Mouse (Mus musculus) intestine, embryonic 15.5 days (tissue): ENCODE measurements around the gene Zfp61. TPM values are rescaled to one million over a fixed set of nuclear protein-coding genes. Genes with fewer than 3 reads are reported as not detected.
A peak's percentile ranks its signal among the peaks of the same experiment; 100 is the strongest.

Experiments used
- ATAC-seq: fragments of 200-750 bp; cut with Nextera tagmentation; 2 replicates; pipeline ENCODE4 v1.8.0; 2017; ENCODE audit warnings: moderate TSS enrichment, moderate library complexity
- H3K27ac ChIP-seq: fragments of 300-500 bp; sonication (generic); 2 replicates; pipeline ENCODE4 v1.5.1; 2015; ENCODE audit warnings: mild to moderate bottlenecking, inconsistent platforms
- H3K27me3 ChIP-seq: fragments of 300-500 bp; sonication (generic); replicated peaks from 2 replicates; pipeline ENCODE4 v1.6.1; 2015; ENCODE audit warnings: inconsistent platforms
- H3K36me3 ChIP-seq: fragments of 300-500 bp; sonication (generic); 2 replicates; pipeline ENCODE4 v1.6.1; 2015; ENCODE audit warnings: inconsistent platforms
- H3K4me1 ChIP-seq: fragments of 300-500 bp; sonication (generic); replicated peaks from 2 replicates; pipeline ENCODE4 v1.6.1; 2015; ENCODE audit warnings: inconsistent platforms
- H3K4me2 ChIP-seq: fragments of 300-500 bp; sonication (generic); replicated peaks from 2 replicates; pipeline ENCODE4 v1.6.1; 2015; ENCODE audit warnings: mild to moderate bottlenecking, inconsistent platforms
- H3K4me3 ChIP-seq: fragments of 300-500 bp; sonication (generic); replicated peaks from 2 replicates; pipeline ENCODE4 v1.5.1; 2015; ENCODE audit warnings: inconsistent platforms
- H3K9ac ChIP-seq: fragments of 300-500 bp; sonication (generic); 2 replicates; pipeline ENCODE4 v1.6.1; 2015; ENCODE audit warnings: inconsistent platforms
- H3K9me3 ChIP-seq: fragments of 300-500 bp; sonication (generic); 2 replicates; pipeline ENCODE4 v1.6.1; 2016; ENCODE audit warnings: inconsistent platforms
- WGBS: fragments of 180-500 bp; shearing (Covaris S2); methylation state at CpG from one replicate; pipeline ENCODE4 v1.1.7; 2015; 5-methylcytosine and 5-hydroxymethylcytosine counted together
- polyA plus RNA-seq: library from polyadenylated mRNA; unstranded; fragments of >200 nt; fragmentation: Nextera tagmentation; extraction: Ambion mirVana; gene quantifications from 2 replicates; pipeline ENCODE4 v1.2.1, GENCODE M21; 2015

The Zfp61 gene
- polyA plus RNA-seq, 1 experiment from 2014 or later: 23.6 TPM

- Histone ChIP-seq H3K9ac (no peak overlapping the region), H3K4me2 (no peak overlapping the region), H3K27ac (no peak overlapping the region), H3K36me3 (no peaks in the 10 kb centered on the region), H3K4me3 (no peak overlapping the region), H3K27me3 (peaks cover 10% of the 10 kb centered on the region), H3K4me1 (no peaks in the 10 kb centered on the region), H3K9me3 (peaks cover 3% of the 10 kb centered on the region; the same call in 1 of the 2 replicates)
- WGBS: 74% methylated on average over 4 of the region's 4 CpGs
- no peak for ATAC-seq
These were observed 21.6 kb upstream of the Zfp61 start for GRCm38 (mm10) chr7:24322593-24322992.

GRCm38 (mm10) chr7:24318942-24319341 is 17.9 kb upstream of the Zfp61 start:
- Histone ChIP-seq H3K36me3 (no peaks in the 10 kb centered on the region), H3K4me3 (no peak overlapping the region), H3K4me1 (0 out of 2 replicates have a peak, but pooled peaks cover 5% of the 10 kb centered on the region), H3K9ac (no peak overlapping the region), H3K9me3 (no peaks in the 10 kb centered on the region), H3K27ac (no peak overlapping the region), H3K27me3 (peaks cover 10% of the 10 kb centered on the region; the same call in 1 of the 2 replicates), H3K4me2 (no peak overlapping the region)
- ATAC-seq: no peak
- WGBS: 66% methylated on average over 6 of the region's 6 CpGs

- Histone ChIP-seq H3K4me1 (0 out of 2 replicates have a peak, but pooled peaks cover 5% of the 10 kb centered on the region), H3K4me3 (peak within 1 kb of the TSS; percentile 64), H3K27me3 (peaks cover 10% of the 10 kb centered on the region; the same call in 1 of the 2 replicates), H3K4me2 (peak within 1 kb of the TSS; percentile 90), H3K9me3 (no peaks in the 10 kb centered on the region), H3K27ac (peak within 1 kb of the TSS; percentile 59), H3K9ac (peak within 1 kb of the TSS; percentile 73), H3K36me3 (no peaks in the 10 kb centered on the region)
- WGBS: 1% methylated on average over 33 of the region's 33 CpGs
- peak; percentile 98 for ATAC-seq
These were observed 15.6 kb upstream of the Zfp61 start, which contains the start of gene Zfp94 for GRCm38 (mm10) chr7:24316567-24317092. Gene Zfp94 (minus strand): TSS chr7:24316666.

GRCm38 (mm10) chr7:24315726-24316566 is 14.9 kb upstream of the Zfp61 start:
- peaks cover 10% of the 10 kb centered on the region; the same call in 1 of the 2 replicates for H3K27me3 ChIP-seq
- ATAC-seq: peak; percentile 78
- H3K27ac ChIP-seq: peak overlapping the region; percentile 59
- H3K36me3 ChIP-seq: 0 out of 2 replicates have a peak, but pooled peaks cover 3% of the 10 kb centered on the region
- no peaks in the 10 kb centered on the region for H3K9me3 ChIP-seq
- H3K4me1 ChIP-seq: 0 out of 2 replicates have a peak, but pooled peaks cover 5% of the 10 kb centered on the region
- peak overlapping the region; percentile 64 for H3K4me3 ChIP-seq
- WGBS: 24% methylated on average over 29 of the region's 29 CpGs
- H3K4me2 ChIP-seq: peak overlapping the region; percentile 90
- peak overlapping the region; percentile 73 for H3K9ac ChIP-seq

GRCm38 (mm10) chr7:24299823-24300481 is 1.1 kb downstream of the Zfp61 start:
- 0 out of 2 replicates have a peak overlapping the region, but pooled peaks have one; percentile 40 for H3K9ac ChIP-seq
- under 1% methylated on average over 18 of the region's 18 CpGs for WGBS

GRCm38 (mm10) chr7:24298973-24299708 is 1.9 kb downstream of the Zfp61 start:
- 0 out of 2 replicates have a peak, but pooled peaks cover 9% of the 10 kb centered on the region for H3K4me1 ChIP-seq
- peak overlapping the region; percentile 86 for H3K4me2 ChIP-seq
- peak; percentile 91 for ATAC-seq
- H3K27ac ChIP-seq: peak overlapping the region; percentile 92
- peaks cover 14% of the 10 kb centered on the region for H3K36me3 ChIP-seq
- peak overlapping the region; percentile 73 for H3K9ac ChIP-seq
- H3K4me3 ChIP-seq: peak overlapping the region; percentile 71
- under 1% methylated on average over 45 of the region's 47 CpGs for WGBS
- H3K9me3 ChIP-seq: no peaks in the 10 kb centered on the region
- H3K27me3 ChIP-seq: no peaks in the 10 kb centered on the region

More at GRCm38 (mm10) chr7:24299823-24300481, 1.1 kb downstream of the Zfp61 start:
- H3K4me2 ChIP-seq: peak overlapping the region; percentile 86
- 0 out of 2 replicates have a peak, but pooled peaks cover 9% of the 10 kb centered on the region for H3K4me1 ChIP-seq
- H3K27me3 ChIP-seq: no peaks in the 10 kb centered on the region
- peak overlapping the region; percentile 71 for H3K4me3 ChIP-seq
- H3K36me3 ChIP-seq: peaks cover 10% of the 10 kb centered on the region; the same call in 1 of the 2 replicates
- ATAC-seq: peak; percentile 37
- H3K27ac ChIP-seq: peak overlapping the region; percentile 92
- no peaks in the 10 kb centered on the region for H3K9me3 ChIP-seq

GRCm38 (mm10) chr7:24298635-24298972 is 2.4 kb downstream of the Zfp61 start:
- ATAC-seq: peak; percentile 3
- peak overlapping the region; percentile 73 for H3K9ac ChIP-seq
- H3K4me1 ChIP-seq: 0 out of 2 replicates have a peak, but pooled peaks cover 9% of the 10 kb centered on the region
- peak overlapping the region; percentile 86 for H3K4me2 ChIP-seq
- no peaks in the 10 kb centered on the region for H3K27me3 ChIP-seq
- H3K36me3 ChIP-seq: peaks cover 17% of the 10 kb centered on the region
- H3K4me3 ChIP-seq: peak overlapping the region; percentile 71
- 2% methylated on average over 12 of the region's 12 CpGs for WGBS
- no peaks in the 10 kb centered on the region for H3K9me3 ChIP-seq
- H3K27ac ChIP-seq: peak overlapping the region; percentile 92

GRCm38 (mm10) chr7:24297361-24298095 is 3.5 kb downstream of the Zfp61 start:
- H3K4me2 ChIP-seq: peak overlapping the region; percentile 86
- H3K9ac ChIP-seq: no peak overlapping the region
- H3K27me3 ChIP-seq: no peaks in the 10 kb centered on the region
- ATAC-seq: no peak
- 0 out of 2 replicates have a peak, but pooled peaks cover 9% of the 10 kb centered on the region for H3K4me1 ChIP-seq
- H3K4me3 ChIP-seq: no peak overlapping the region
- 92% methylated on average over 15 of the region's 15 CpGs for WGBS
- no peak overlapping the region for H3K27ac ChIP-seq
- H3K36me3 ChIP-seq: peaks cover 14% of the 10 kb centered on the region
- no peaks in the 10 kb centered on the region for H3K9me3 ChIP-seq

- Histone ChIP-seq H3K27me3 (no peaks in the 10 kb centered on the region), H3K4me2 (no peak overlapping the region), H3K4me3 (no peak overlapping the region), H3K36me3 (peaks cover 22% of the 10 kb centered on the region), H3K9ac (no peak overlapping the region), H3K9me3 (no peaks in the 10 kb centered on the region; the same call in 1 of the 2 replicates), H3K4me1 (0 out of 2 replicates have a peak, but pooled peaks cover 9% of the 10 kb centered on the region), H3K27ac (no peak overlapping the region)
- ATAC-seq: no peak
- WGBS: 89% methylated on average over 7 of the region's 7 CpGs
These were observed 4.6 kb downstream of the Zfp61 start for GRCm38 (mm10) chr7:24296386-24296785.

GRCm38 (mm10) chr7:24295376-24295775 is 5.7 kb downstream of the Zfp61 start:
- WGBS: 95% methylated on average over 7 of the region's 7 CpGs
- peaks cover 31% of the 10 kb centered on the region for H3K36me3 ChIP-seq
- H3K27ac ChIP-seq: no peak overlapping the region
- no peak overlapping the region for H3K4me2 ChIP-seq
- no peaks in the 10 kb centered on the region for H3K27me3 ChIP-seq
- H3K4me1 ChIP-seq: 0 out of 2 replicates have a peak, but pooled peaks cover 9% of the 10 kb centered on the region
- H3K9me3 ChIP-seq: no peaks in the 10 kb centered on the region; the same call in 1 of the 2 replicates
- ATAC-seq: no peak
- H3K9ac ChIP-seq: no peak overlapping the region
- no peak overlapping the region for H3K4me3 ChIP-seq

GRCm38 (mm10) chr7:24294763-24295162 is 6.3 kb downstream of the Zfp61 start:
- 95% methylated on average over 4 of the region's 4 CpGs for WGBS
- Histone ChIP-seq H3K36me3 (peaks cover 36% of the 10 kb centered on the region), H3K27ac (no peak overlapping the region), H3K4me2 (no peak overlapping the region), H3K9ac (no peak overlapping the region), H3K4me3 (no peak overlapping the region), H3K4me1 (0 out of 2 replicates have a peak, but pooled peaks cover 5% of the 10 kb centered on the region), H3K27me3 (no peaks in the 10 kb centered on the region), H3K9me3 (no peaks in the 10 kb centered on the region; the same call in 1 of the 2 replicates)
- no peak for ATAC-seq
